Mouse (Mus musculus): ENCODE data around the gene Snrpa.

The Snrpa gene

GRCm38 (mm10) chr7:27195681-27196611, at the start of gene Snrpa, which contains the start of gene BC024978:
Snrpa (minus strand) TSS chr7:27196271.
BC024978 (plus strand) TSS chr7:27195781.
- peak; percentile 94 for DNase-seq

- peak; percentile 65 for DNase-seq
Measured at GRCm38 (mm10) chr7:27244088-27244487, 48.0 kb upstream of the Snrpa start.

- no peak for DNase-seq
Measured at GRCm38 (mm10) chr7:27243211-27243610, 47.1 kb upstream of the Snrpa start.

GRCm38 (mm10) chr7:27238568-27238967, 42.5 kb upstream of the Snrpa start:
- DNase-seq = no peak

GRCm38 (mm10) chr7:27237527-27237926, 41.5 kb upstream of the Snrpa start:
- DNase-seq = no peak

GRCm38 (mm10) chr7:27235726-27236125, 39.7 kb upstream of the Snrpa start:
- DNase-seq = no peak

GRCm38 (mm10) chr7:27233300-27233699, 37.2 kb upstream of the Snrpa start:
- DNase-seq = peak; percentile 32

GRCm38 (mm10) chr7:27232781-27233281, 36.8 kb upstream of the Snrpa start, which contains the start of gene Coq8b:
Coq8b (plus strand) TSS chr7:27233023.
- DNase-seq = peak; percentile 94

- no peak for DNase-seq
Measured at GRCm38 (mm10) chr7:27231693-27232331, 35.7 kb upstream of the Snrpa start.

GRCm38 (mm10) chr7:27230781-27231180, 34.7 kb upstream of the Snrpa start:
- peak; percentile 50 for DNase-seq

GRCm38 (mm10) chr7:27228865-27229264, 32.8 kb upstream of the Snrpa start:
- DNase-seq = no peak

- peak; percentile 91 for DNase-seq
Measured at GRCm38 (mm10) chr7:27228281-27228821, 32.3 kb upstream of the Snrpa start, which contains the start of gene Itpkc. Itpkc (minus strand) TSS chr7:27228661.

GRCm38 (mm10) chr7:27227676-27228075, 31.6 kb upstream of the Snrpa start:
- no peak for DNase-seq

- no peak for DNase-seq
Measured at GRCm38 (mm10) chr7:27227276-27227675, 31.2 kb upstream of the Snrpa start.

GRCm38 (mm10) chr7:27224877-27225575, 29.0 kb upstream of the Snrpa start:
- DNase-seq = no peak

- no peak for DNase-seq
Measured at GRCm38 (mm10) chr7:27222538-27222937, 26.5 kb upstream of the Snrpa start.

- DNase-seq = no peak
Measured at GRCm38 (mm10) chr7:27221939-27222338, 25.9 kb upstream of the Snrpa start.

GRCm38 (mm10) chr7:27219937-27220336, 23.9 kb upstream of the Snrpa start:
- no peak for DNase-seq

GRCm38 (mm10) chr7:27218586-27218985, 22.5 kb upstream of the Snrpa start:
- DNase-seq = no peak

GRCm38 (mm10) chr7:27212626-27213025, 16.6 kb upstream of the Snrpa start:
- DNase-seq = no peak

GRCm38 (mm10) chr7:27203730-27204449, 7.8 kb upstream of the Snrpa start:
- no peak for DNase-seq

GRCm38 (mm10) chr7:27198779-27199178, 2.7 kb upstream of the Snrpa start:
- no peak for DNase-seq
